Mouse (Mus musculus) limb, embryonic 14.5 days (tissue): Measurements from ENCODE around the gene Flii. TPM values are rescaled to one million over a fixed set of nuclear protein-coding genes. Genes with fewer than 3 reads are reported as not detected.

Experiments used
- ATAC-seq: fragments of 200-750 bp; cut with Nextera tagmentation; 2 replicates; pipeline ENCODE4 v1.8.0; 2017; ENCODE audit warnings: low read depth, moderate number of reproducible peaks, moderate TSS enrichment; ENCODE audit not compliant: low FRiP score
- DNase-seq: peaks from one replicate; pipeline ENCODE4 v3.0.0-alpha.2; 2015; ENCODE audit warnings: low spot score
- H3K27ac ChIP-seq: fragments of 300-500 bp; sonication (generic); replicated peaks from 2 replicates; pipeline ENCODE4 v1.5.1; 2014; ENCODE audit warnings: low read depth, mild to moderate bottlenecking, low read length, moderate library complexity, mixed read lengths
- H3K27me3 ChIP-seq: fragments of 300-500 bp; sonication (generic); 2 replicates; pipeline ENCODE4 v1.6.1; 2014; ENCODE audit warnings: low read length, mixed read lengths; ENCODE audit not compliant: control insufficient read depth, insufficient read depth
- H3K36me3 ChIP-seq: fragments of 300-500 bp; sonication (generic); 2 replicates; pipeline ENCODE4 v1.6.1; 2014; ENCODE audit warnings: mild to moderate bottlenecking, low read length, moderate library complexity, mixed read lengths; ENCODE audit not compliant: control insufficient read depth, insufficient read depth
- H3K4me1 ChIP-seq: fragments of 300-500 bp; sonication (generic); 2 replicates; pipeline ENCODE4 v1.6.1; 2014; ENCODE audit warnings: antibody characterized with exemption, low read length, mixed read lengths; ENCODE audit not compliant: control insufficient read depth, insufficient read depth
- H3K4me2 ChIP-seq: fragments of 300-500 bp; sonication (generic); replicated peaks from 2 replicates; pipeline ENCODE4 v1.6.1; 2014; ENCODE audit warnings: low read depth, mild to moderate bottlenecking, low read length, moderate library complexity; ENCODE audit not compliant: severe bottlenecking
- H3K4me3 ChIP-seq: fragments of 300-500 bp; sonication (generic); replicated peaks from 2 replicates; pipeline ENCODE4 v1.5.1; 2014; ENCODE audit warnings: low read length
- H3K9ac ChIP-seq: fragments of 300-500 bp; sonication (generic); 2 replicates; pipeline ENCODE4 v1.6.1; 2014; ENCODE audit warnings: mild to moderate bottlenecking, low read depth, low read length, moderate library complexity; ENCODE audit not compliant: severe bottlenecking
- H3K9me3 ChIP-seq: fragments of 300-500 bp; sonication (generic); 2 replicates; pipeline ENCODE4 v1.6.1; 2016; ENCODE audit warnings: low read length; ENCODE audit not compliant: control insufficient read depth
- POLR2A ChIP-seq: fragments of 200-500 bp; IDR thresholded peaks from 2 replicates; pipeline ENCODE4 v1.8.0; 2012; ENCODE audit warnings: inconsistent platforms, mild to moderate bottlenecking, moderate library complexity, borderline replicate concordance; ENCODE audit not compliant: insufficient read depth, insufficient read length; ENCODE audit errors: extremely low read depth
- WGBS: fragments of 180-500 bp; shearing (Covaris S2); extraction: QIAGEN DNeasy Blood & Tissue Kit; methylation state at CpG from one replicate; pipeline ENCODE4 v1.1.7; 2014; 5-methylcytosine and 5-hydroxymethylcytosine counted together
- polyA plus RNA-seq, 2 experiments: library from polyadenylated mRNA; depleted of rRNA in 1 of 2; stranded (reverse) in 1 of 2; unstranded in 1 of 2; fragments of >200 nt; fragmentation: Nextera tagmentation in 1 of 2; extraction: Ambion mirVana in 1 of 2; gene quantifications; 2 replicates each; pipeline versions ENCODE4 v1.2.1 to v1.2.3; 2012 to 2014

The Flii gene
- polyA plus RNA-seq, 2 experiments = 66.3 to 120 TPM

- Histone ChIP-seq H3K9ac (no peak overlapping the region), H3K4me1 (no peaks in the 10 kb centered on the region), H3K4me3 (no peak overlapping the region), H3K4me2 (no peak overlapping the region), H3K27ac (no peak overlapping the region), H3K9me3 (no peaks in the 10 kb centered on the region), H3K36me3 (peaks cover 54% of the 10 kb centered on the region), H3K27me3 (no peaks in the 10 kb centered on the region)
- DNase-seq (no peak), ATAC-seq (no peak)
- no peak for TF ChIP-seq POLR2A
- 84% methylated on average over 3 of the region's 3 CpGs for whole genome bisulfite sequencing
These were observed 13.3 kb upstream of the Flii start for GRCm38 (mm10) chr11:60740321-60740720.

- Histone ChIP-seq H3K9ac (no peak overlapping the region), H3K4me2 (no peak overlapping the region), H3K4me3 (no peak overlapping the region), H3K36me3 (peaks cover 28% of the 10 kb centered on the region), H3K27ac (no peak overlapping the region), H3K4me1 (no peaks in the 10 kb centered on the region), H3K27me3 (no peaks in the 10 kb centered on the region), H3K9me3 (no peaks in the 10 kb centered on the region)
- DNase-seq = no peak
- TF ChIP-seq POLR2A = no peak
- ATAC-seq = no peak
These were observed 10.4 kb upstream of the Flii start for GRCm38 (mm10) chr11:60737450-60737849.

- Histone ChIP-seq H3K36me3 (peaks cover 27% of the 10 kb centered on the region), H3K27ac (no peak overlapping the region), H3K4me2 (no peak overlapping the region), H3K9ac (no peak overlapping the region), H3K27me3 (no peaks in the 10 kb centered on the region), H3K4me1 (no peaks in the 10 kb centered on the region), H3K9me3 (no peaks in the 10 kb centered on the region), H3K4me3 (no peak overlapping the region)
- WGBS = 80% methylated on average over 3 of the region's 3 CpGs
- no peak for DNase-seq
- ATAC-seq = no peak
- no peak for TF ChIP-seq POLR2A
These were observed 9.4 kb upstream of the Flii start for GRCm38 (mm10) chr11:60736491-60736890.

GRCm38 (mm10) chr11:60735191-60735590, 8.1 kb upstream of the Flii start:
- Histone ChIP-seq H3K4me2 (no peak overlapping the region), H3K27me3 (no peaks in the 10 kb centered on the region), H3K27ac (no peak overlapping the region), H3K9ac (no peak overlapping the region), H3K9me3 (no peaks in the 10 kb centered on the region), H3K4me3 (no peak overlapping the region), H3K36me3 (peaks cover 32% of the 10 kb centered on the region), H3K4me1 (no peaks in the 10 kb centered on the region)
- 86% methylated on average over 5 of the region's 5 CpGs for WGBS
- no peak for DNase-seq
- no peak for ATAC-seq
- TF ChIP-seq POLR2A = no peak

- Histone ChIP-seq H3K36me3 (peaks cover 25% of the 10 kb centered on the region), H3K9me3 (no peaks in the 10 kb centered on the region), H3K4me2 (no peak overlapping the region), H3K27ac (no peak overlapping the region), H3K9ac (no peak overlapping the region), H3K27me3 (no peaks in the 10 kb centered on the region), H3K4me3 (no peak overlapping the region), H3K4me1 (peaks cover 1% of the 10 kb centered on the region; the same call in 1 of the 2 replicates)
- WGBS = 73% methylated on average over 2 of the region's 2 CpGs
- ATAC-seq (no peak), DNase-seq (no peak)
- TF ChIP-seq POLR2A = no peak
These were observed 7.1 kb upstream of the Flii start for GRCm38 (mm10) chr11:60734206-60734605.

- peaks cover 21% of the 10 kb centered on the region for H3K36me3 ChIP-seq
- H3K27ac ChIP-seq = no peak overlapping the region
- no peaks in the 10 kb centered on the region for H3K27me3 ChIP-seq
- TF ChIP-seq POLR2A = no peak
- no peaks in the 10 kb centered on the region for H3K9me3 ChIP-seq
- no peak overlapping the region for H3K4me2 ChIP-seq
- no peak for ATAC-seq
- no peak for DNase-seq
- H3K4me1 ChIP-seq = peaks cover 19% of the 10 kb centered on the region
- no peak overlapping the region for H3K9ac ChIP-seq
- no peak overlapping the region for H3K4me3 ChIP-seq
- 94% methylated on average over 14 of the region's 14 CpGs for WGBS
These were observed 4.2 kb upstream of the Flii start for GRCm38 (mm10) chr11:60731251-60731650.
